11 mouse cellular contexts compared by ENCODE assay signal in genomic region chr7:119859476-119859875, GRCm38 (mm10). TPM values are rescaled to one million over a fixed set of nuclear protein-coding genes. Genes with fewer than 3 reads are reported as not detected.
A peak's percentile ranks its signal among the peaks of the same experiment; 100 is the strongest.
DNase-seq lines count a peak whose midpoint lies in the region; ATAC-seq and TF ChIP-seq lines count a peak whose summit lies in the region.
"Had no signal": no experiment of that assay in that cellular context is flagged by ENCODE, and none has a peak within 500 bp of the region (broad histone marks: within the 10 kb centered on the region; RNA-seq: fewer than 3 reads in every experiment).

No protein-coding gene starts in this region.

- 0 out of 2 replicates have a peak, but pooled peaks have one; percentile 2 for TF ChIP-seq CTCF in E14TG2a.4 (conservative IDR thresholded peaks at IDR 0.05; ENCODE audit: low read length)
- TF ChIP-seq CTCF in lung, embryonic 14.5 days (IDR thresholded peaks at IDR 0.05; ENCODE audit: low read depth) = peak; percentile 34; the same call in 1 of the 2 replicates

- DNase-seq in CD4-positive, CD25-positive, alpha-beta regulatory T cell, adult 2 months (ENCODE audit: low read depth, low spot score) = peak; percentile 28
- DNase-seq in kidney, adult 9 months = peak; percentile 26
- DNase-seq in kidney, adult 8-10 months = no peak
- DNase-seq in lung, embryonic 14.5 days = peak; percentile 9
- no peak for DNase-seq in right cerebral cortex, postnatal 36 days (ENCODE audit: low spot score in 2 of 2)
- no peak for DNase-seq in layer of hippocampus, adult 9-11 months
- DNase-seq: adrenal gland, postnatal 14 days had no signal

- H3K27me3 ChIP-seq in E14TG2a.4 (ENCODE audit: insufficient read depth, low read length) = no peaks in the 10 kb centered on the region
- no peaks in the 10 kb centered on the region for H3K27me3 ChIP-seq in lung, embryonic 14.5 days (ENCODE audit: insufficient read depth, low read length)
- H3K27me3 ChIP-seq: hindbrain, embryonic 12.5 days; midbrain, embryonic 13.5 days had no signal

- WGBS in lung, embryonic 14.5 days = 62% methylated on average over 6 of the region's 6 CpGs

- H3K27ac ChIP-seq in lung, embryonic 14.5 days (ENCODE audit: low read depth) = no peak overlapping the region
- H3K27ac ChIP-seq: hindbrain, embryonic 12.5 days; midbrain, embryonic 13.5 days had no signal

- no peak for ATAC-seq in CD4-positive, CD25-positive, alpha-beta regulatory T cell, adult 4 months
- ATAC-seq in lung, embryonic 14.5 days (ENCODE audit: insufficient read depth) = no peak
- ATAC-seq: midbrain, embryonic 13.5 days had no signal

- peak overlapping the region; percentile 61 for H3K4me3 ChIP-seq in E14TG2a.4 (replicated peaks; ENCODE audit: low read length)
- no peak overlapping the region for H3K4me3 ChIP-seq in lung, embryonic 14.5 days (ENCODE audit: low read depth, low read length)
- H3K4me3 ChIP-seq: hindbrain, embryonic 12.5 days; midbrain, embryonic 13.5 days had no signal

- H3K9ac ChIP-seq in lung, embryonic 14.5 days = no peak overlapping the region
- H3K9ac ChIP-seq: hindbrain, embryonic 12.5 days; midbrain, embryonic 13.5 days had no signal

- H3K9me3 ChIP-seq in E14TG2a.4 (ENCODE audit: low read length) = no peaks in the 10 kb centered on the region
- no peaks in the 10 kb centered on the region for H3K9me3 ChIP-seq in lung, embryonic 14.5 days (ENCODE audit: low read depth, low read length)
- H3K9me3 ChIP-seq: hindbrain, embryonic 12.5 days; midbrain, embryonic 13.5 days had no signal

- H3K36me3 ChIP-seq in E14TG2a.4 (ENCODE audit: insufficient read depth, low read length) = peaks cover 64% of the 10 kb centered on the region
- peaks cover 37% of the 10 kb centered on the region for H3K36me3 ChIP-seq in lung, embryonic 14.5 days (ENCODE audit: insufficient read depth)

- no peak overlapping the region for H3K4me2 ChIP-seq in lung, embryonic 14.5 days
- H3K4me2 ChIP-seq: hindbrain, embryonic 12.5 days; midbrain, embryonic 13.5 days had no signal

- peaks cover 92% of the 10 kb centered on the region for H3K4me1 ChIP-seq in E14TG2a.4 (replicated peaks; ENCODE audit: low read depth, low read length)
- no peaks in the 10 kb centered on the region for H3K4me1 ChIP-seq in lung, embryonic 14.5 days (ENCODE audit: insufficient read depth)

RNA-seq across cellular contexts. Expression of gene Lyrm1, which starts 36.2 kb away (rescaled TPM):
- 10 to 100 TPM; 17.3 to 25.6 TPM for polyA plus RNA-seq in CD4-positive, CD25-positive, alpha-beta regulatory T cell, adult 4 months (2017; shearing (Covaris generic))
- 5.5 and 6.2 TPM in 2 replicates for polyA plus RNA-seq in lung, embryonic 14.5 days (2014; fragmentation: Nextera tagmentation; extraction: Ambion mirVana)

RNA-seq across cellular contexts. Expression of gene Dcun1d3, which starts 36.6 kb away (rescaled TPM):
- polyA plus RNA-seq in CD4-positive, CD25-positive, alpha-beta regulatory T cell, adult 4 months (2017; shearing (Covaris generic)) = 10 to 100 TPM in 1 of 2 experiments, 1 to 10 TPM in 1; 7.0 to 13.8 TPM
- 7.3 and 7.8 TPM in 2 replicates for polyA plus RNA-seq in lung, embryonic 14.5 days (2014; fragmentation: Nextera tagmentation; extraction: Ambion mirVana)

Comparison
In these comparisons a context has a peak if more than half of its experiments do, and no peak if none do; other contexts are left out.
1. DNase-seq: peak in CD4-positive, CD25-positive, alpha-beta regulatory T cell, adult 2 months (single experiment), kidney, adult 9 months (single experiment) and lung, embryonic 14.5 days (single experiment); none in kidney, adult 8-10 months (0 of 2), right cerebral cortex, postnatal 36 days (0 of 2) and layer of hippocampus, adult 9-11 months (single experiment).